Mouse (Mus musculus) lung, postnatal 0 days (tissue): Measurements from ENCODE around the gene Cd164. TPM values are rescaled to one million over a fixed set of nuclear protein-coding genes. Genes with fewer than 3 reads are reported as not detected.

Experiments
- ATAC-seq: fragments of 200-750 bp; cut with Nextera tagmentation; 2 replicates; pipeline ENCODE4 v1.8.0; 2017; ENCODE audit warnings: moderate library complexity
- DNase-seq: peaks from one replicate; pipeline ENCODE4 v3.0.0-alpha.2; 2016; ENCODE audit warnings: low spot score
- H3K27ac ChIP-seq: fragments of 300-500 bp; sonication (generic); 2 replicates; pipeline ENCODE4 v1.5.1; 2014; ENCODE audit warnings: antibody characterized with exemption, mild to moderate bottlenecking, low read length, mixed read lengths
- H3K27me3 ChIP-seq: fragments of 300-500 bp; sonication (generic); replicated peaks from 2 replicates; pipeline ENCODE4 v1.6.1; 2014; ENCODE audit warnings: low read length, mixed read lengths; ENCODE audit not compliant: insufficient read depth
- H3K36me3 ChIP-seq: fragments of 300-500 bp; sonication (generic); 2 replicates; pipeline ENCODE4 v1.6.1; 2014; ENCODE audit warnings: low read length, mixed read lengths; ENCODE audit not compliant: insufficient read depth
- H3K4me1 ChIP-seq: fragments of 300-500 bp; sonication (generic); 2 replicates; pipeline ENCODE4 v1.6.1; 2014; ENCODE audit warnings: antibody characterized with exemption, low read depth, low read length, mixed read lengths; ENCODE audit not compliant: insufficient read depth
- H3K4me2 ChIP-seq: fragments of 300-500 bp; sonication (generic); replicated peaks from 2 replicates; pipeline ENCODE4 v1.6.1; 2014; ENCODE audit warnings: low read depth, mild to moderate bottlenecking, low read length, moderate library complexity, mixed read lengths
- H3K4me3 ChIP-seq: fragments of 300-500 bp; sonication (generic); 2 replicates; pipeline ENCODE4 v1.5.1; 2014; ENCODE audit warnings: low read depth, low read length
- H3K9ac ChIP-seq: fragments of 300-500 bp; sonication (generic); replicated peaks from 2 replicates; pipeline ENCODE4 v1.6.1; 2014; ENCODE audit warnings: low read depth, mild to moderate bottlenecking
- H3K9me3 ChIP-seq: fragments of 300-500 bp; sonication (generic); 2 replicates; pipeline ENCODE4 v1.6.1; 2016; ENCODE audit warnings: low read length, mixed read lengths
- CTCF ChIP-seq: IDR thresholded peaks from 2 replicates; pipeline ENCODE4 v1.5.1; 2016; ENCODE audit warnings: antibody characterized with exemption, mild to moderate bottlenecking
- EP300 ChIP-seq: IDR thresholded peaks from 2 replicates; pipeline ENCODE4 v1.6.1; 2016; ENCODE audit warnings: antibody characterized with exemption, mild to moderate bottlenecking, control low read depth
- WGBS: fragments of 180-500 bp; shearing (Covaris S2); extraction: QIAGEN DNeasy Blood & Tissue Kit; methylation state at CpG from one replicate; pipeline ENCODE4 v1.1.7; 2014; 5-methylcytosine and 5-hydroxymethylcytosine counted together
- polyA plus RNA-seq: library from polyadenylated mRNA; unstranded; fragments of >200 nt; fragmentation: Nextera tagmentation; extraction: Ambion mirVana; gene quantifications from 2 replicates; pipeline ENCODE4 v1.2.1, GENCODE M21; 2015

Cd164 gene
- polyA plus RNA-seq, 1 experiment from 2014 or later, result 130 TPM

GRCm38 (mm10) chr10:41575451-41576327, 56.5 kb downstream of the Cd164 start:
- H3K9ac ChIP-seq, result no peak overlapping the region
- H3K9me3 ChIP-seq, result no peaks in the 10 kb centered on the region
- TF ChIP-seq EP300 (no peak), CTCF (no peak)
- ATAC-seq (no peak), DNase-seq (no peak)
- no peaks in the 10 kb centered on the region for H3K4me1 ChIP-seq
- H3K27me3 ChIP-seq, result no peaks in the 10 kb centered on the region
- 56% methylated on average over 8 of the region's 8 CpGs for WGBS
- no peaks in the 10 kb centered on the region for H3K36me3 ChIP-seq
- H3K4me3 ChIP-seq, result no peak overlapping the region
- no peak overlapping the region for H3K4me2 ChIP-seq
- H3K27ac ChIP-seq, result no peak overlapping the region

GRCm38 (mm10) chr10:41576328-41576833, 57.2 kb downstream of the Cd164 start:
- H3K9me3 ChIP-seq, result no peaks in the 10 kb centered on the region
- no peak for TF ChIP-seq CTCF
- no peak overlapping the region for H3K27ac ChIP-seq
- no peak overlapping the region for H3K4me3 ChIP-seq
- no peak overlapping the region for H3K9ac ChIP-seq
- no peak; the same call in 1 of the 2 replicates for ATAC-seq
- no peaks in the 10 kb centered on the region for H3K4me1 ChIP-seq
- H3K4me2 ChIP-seq, result no peak overlapping the region
- no peak for DNase-seq
- no peaks in the 10 kb centered on the region for H3K36me3 ChIP-seq
- no peaks in the 10 kb centered on the region for H3K27me3 ChIP-seq
- 62% methylated on average over 7 of the region's 7 CpGs for WGBS

- no peaks in the 10 kb centered on the region for H3K27me3 ChIP-seq
- ATAC-seq (no peak), DNase-seq (no peak)
- H3K36me3 ChIP-seq, result no peaks in the 10 kb centered on the region
- H3K9ac ChIP-seq, result no peak overlapping the region
- no peak overlapping the region for H3K4me2 ChIP-seq
- H3K4me3 ChIP-seq, result no peak overlapping the region
- H3K9me3 ChIP-seq, result no peaks in the 10 kb centered on the region
- no peak for TF ChIP-seq CTCF
- TF ChIP-seq EP300, result no peak
- 79% methylated on average over 1 of the region's 1 CpGs for WGBS
- H3K27ac ChIP-seq, result no peak overlapping the region
- no peaks in the 10 kb centered on the region for H3K4me1 ChIP-seq
These were observed 59.3 kb downstream of the Cd164 start for GRCm38 (mm10) chr10:41578541-41578940.

- no peak for TF ChIP-seq EP300
- no peak for TF ChIP-seq CTCF
- Histone ChIP-seq H3K4me3 (no peak overlapping the region), H3K36me3 (no peaks in the 10 kb centered on the region), H3K9ac (no peak overlapping the region), H3K4me1 (no peaks in the 10 kb centered on the region), H3K27ac (no peak overlapping the region), H3K9me3 (no peaks in the 10 kb centered on the region), H3K4me2 (no peak overlapping the region), H3K27me3 (no peaks in the 10 kb centered on the region)
- DNase-seq, result no peak
- 57% methylated on average over 4 of the region's 4 CpGs for WGBS
- no peak for ATAC-seq
These were observed 61.2 kb downstream of the Cd164 start for GRCm38 (mm10) chr10:41580441-41580840.

Other genes with a start within 250 kb of the Cd164 start
- gene Fig4, start 216.2 kb upstream of the Cd164 start, polyA plus RNA-seq, result 16.1 and 18.1 TPM in 2 replicates
- 0.87 and 0.99 TPM in 2 replicates for gene Ak9, start 215.4 kb upstream of the Cd164 start, polyA plus RNA-seq
- 14.6 and 14.8 TPM in 2 replicates for gene Zbtb24, start 69.0 kb upstream of the Cd164 start, polyA plus RNA-seq
- gene Mical1, start 43.1 kb upstream of the Cd164 start, polyA plus RNA-seq, result 22.8 and 27.9 TPM in 2 replicates
- 54.9 and 58.6 TPM in 2 replicates for gene Smpd2, start 29.0 kb upstream of the Cd164 start, polyA plus RNA-seq
- gene Ppil6, start 29.0 kb upstream of the Cd164 start, polyA plus RNA-seq, result 11.1 and 11.7 TPM in 2 replicates
- gene Ccdc162, start 197.2 kb downstream of the Cd164 start, polyA plus RNA-seq, result 2.2 and 3.0 TPM in 2 replicates